ENCODE assay signal across 8 mouse cellular contexts in genomic region chr11:101070189-101070527, GRCm38 (mm10). TPM values are rescaled to one million over a fixed set of nuclear protein-coding genes. Genes with fewer than 3 reads are reported as not detected.
DNase-seq lines count a peak whose midpoint lies in the region; ATAC-seq and TF ChIP-seq lines count a peak whose summit lies in the region.

No protein-coding gene starts in this region.

- DNase-seq in heart, postnatal 4 days: no peak
- DNase-seq in Patski (ENCODE audit: low read depth, low spot score): no peak
- no peak for DNase-seq in midbrain, embryonic 10.5 days (ENCODE audit: low spot score)
- DNase-seq in left cerebral cortex, postnatal 25 days (ENCODE audit: low spot score in 2 of 2): no peak
- DNase-seq in layer of hippocampus, postnatal 25 days (ENCODE audit: extremely low spot score in 1 of 2, low spot score in 1 of 2): no peak
- DNase-seq in gastrocnemius, postnatal 4 days (ENCODE audit: low spot score in 2 of 2): no peak

- intact Hi-C loops in left cerebral cortex, postnatal 25 days (cut with DNase I): no loop called here

- CTCF ChIA-PET in Patski (lab: Charles Lee): interaction anchor here (0.7 to 1.4 kb wide), 3 partner anchors 87 to 106 kb away, joined by 3 to 4 read pairs (median 4); no protein-coding TSS in a partner anchor

- WGBS in heart, embryonic 15.5 days: under 1% methylated on average over 35 of the region's 36 CpGs
- under 1% methylated on average over 36 of the region's 36 CpGs for WGBS in hindbrain, embryonic 12.5 days
- WGBS in midbrain, embryonic 10.5 days: 1% methylated on average over 36 of the region's 36 CpGs

- peak; percentile 61 for ATAC-seq in heart, embryonic 15.5 days (replicated peaks; ENCODE audit: insufficient number of reproducible peaks, insufficient read depth, low FRiP score, low read depth)
- peak; percentile 24 for ATAC-seq in Patski
- ATAC-seq in hindbrain, embryonic 12.5 days (ENCODE audit: low FRiP score): peak; percentile 57

- H3K4me2 ChIP-seq in heart, embryonic 15.5 days: peak overlapping the region; percentile 93
- peak overlapping the region; percentile 98 for H3K4me2 ChIP-seq in hindbrain, embryonic 12.5 days (replicated peaks)

- peak overlapping the region; percentile 67 for H3K9ac ChIP-seq in heart, embryonic 15.5 days
- peak overlapping the region; percentile 87 for H3K9ac ChIP-seq in hindbrain, embryonic 12.5 days

- H3K27ac ChIP-seq in heart, embryonic 15.5 days: 0 out of 2 replicates have a peak overlapping the region, but pooled peaks have one; percentile 36
- H3K27ac ChIP-seq in hindbrain, embryonic 12.5 days: 0 out of 2 replicates have a peak overlapping the region, but pooled peaks have one; percentile 17
- peak overlapping the region; percentile 88 for H3K27ac ChIP-seq in midbrain, embryonic 10.5 days (replicated peaks)

- H3K9me3 ChIP-seq in heart, embryonic 15.5 days (replicated peaks): no peaks in the 10 kb centered on the region
- H3K9me3 ChIP-seq in hindbrain, embryonic 12.5 days (replicated peaks): no peaks in the 10 kb centered on the region
- H3K9me3 ChIP-seq in midbrain, embryonic 10.5 days (replicated peaks): no peaks in the 10 kb centered on the region

- TF ChIP-seq CTCF in Patski (IDR thresholded peaks at IDR 0.05): no peak

- H3K4me1 ChIP-seq in heart, embryonic 15.5 days (replicated peaks): peaks cover 31% of the 10 kb centered on the region
- H3K4me1 ChIP-seq in hindbrain, embryonic 12.5 days: peaks cover 12% of the 10 kb centered on the region
- H3K4me1 ChIP-seq in midbrain, embryonic 10.5 days: peaks cover 32% of the 10 kb centered on the region

- POLR2A ChIA-PET in Patski (lab: Charles Lee): interaction anchor here (1.8 to 2.9 kb wide), 3 partner anchors 11 to 103 kb away, joined by 4 to 13 read pairs (median 8); partner anchors contain the start of gene Coasy

- in situ Hi-C loops in Patski (cut with MboI; ENCODE audit: low pct_unique_long_range_greater_than_20kb): no loop called here

- no peaks in the 10 kb centered on the region for H3K36me3 ChIP-seq in heart, embryonic 15.5 days
- H3K36me3 ChIP-seq in hindbrain, embryonic 12.5 days: no peaks in the 10 kb centered on the region
- no peaks in the 10 kb centered on the region for H3K36me3 ChIP-seq in midbrain, embryonic 10.5 days

- H3K4me3 ChIP-seq in heart, embryonic 15.5 days: peak overlapping the region; percentile 66
- peak overlapping the region; percentile 80 for H3K4me3 ChIP-seq in hindbrain, embryonic 12.5 days
- H3K4me3 ChIP-seq in midbrain, embryonic 10.5 days: peak overlapping the region; percentile 75

- H3K27me3 ChIP-seq in heart, embryonic 15.5 days: no peaks in the 10 kb centered on the region
- no peaks in the 10 kb centered on the region for H3K27me3 ChIP-seq in Patski
- peaks cover 9% of the 10 kb centered on the region for H3K27me3 ChIP-seq in hindbrain, embryonic 12.5 days
- peaks cover 42% of the 10 kb centered on the region for H3K27me3 ChIP-seq in midbrain, embryonic 10.5 days (ENCODE audit: low read depth, poor library complexity, severe bottlenecking)

RNA-seq across cellular contexts. Expression of gene Naglu, which starts 0.3 kb away (rescaled TPM):
- 11.6 and 16.3 TPM in 2 replicates for polyA plus RNA-seq in heart, embryonic 15.5 days (2015; fragmentation: Nextera tagmentation; extraction: Ambion mirVana)
- 10 to 100 TPM in 1 of 2 experiments, 1 to 10 TPM in 1; 9.0 to 10.1 TPM for total RNA-seq in heart, postnatal 4 days (2021)
- 46.4 TPM for polyA plus RNA-seq in Patski (2021)
- 13.3 and 13.7 TPM in 2 replicates for polyA plus RNA-seq in hindbrain, embryonic 12.5 days (2016; fragmentation: Nextera tagmentation; extraction: Ambion mirVana)
- 10.0 and 11.6 TPM in 2 replicates for polyA plus RNA-seq in midbrain, embryonic 10.5 days (2016; fragmentation: Nextera tagmentation; extraction: Ambion mirVana)
- total RNA-seq in left cerebral cortex, postnatal 25 days (2021): 1 to 10 TPM; 7.6 to 8.3 TPM
- total RNA-seq in layer of hippocampus, postnatal 25 days (2021): 10 to 100 TPM in 1 of 2 experiments, 1 to 10 TPM in 1; 9.2 to 10.8 TPM
- 10 to 100 TPM; 11.4 to 12.8 TPM for total RNA-seq in gastrocnemius, postnatal 4 days (2021)

RNA-seq across cellular contexts. Expression of gene Hsd17b1, which starts 8.1 kb away (rescaled TPM):
- not detected in 2 replicates for polyA plus RNA-seq in heart, embryonic 15.5 days (2015; fragmentation: Nextera tagmentation; extraction: Ambion mirVana)
- not detected for total RNA-seq in heart, postnatal 4 days (2021)
- polyA plus RNA-seq in Patski (2021): 0.83 TPM
- polyA plus RNA-seq in hindbrain, embryonic 12.5 days (2016; fragmentation: Nextera tagmentation; extraction: Ambion mirVana): 0.23 and 0.26 TPM in 2 replicates
- 0.12 TPM in 1 of 2 replicates, not detected in the other for polyA plus RNA-seq in midbrain, embryonic 10.5 days (2016; fragmentation: Nextera tagmentation; extraction: Ambion mirVana)
- 1 to 10 TPM; 1.2 to 1.4 TPM for total RNA-seq in left cerebral cortex, postnatal 25 days (2021)
- total RNA-seq in layer of hippocampus, postnatal 25 days (2021): under 1 TPM; 0.63 to 0.94 TPM
- under 1 TPM; 0.20 to 0.21 TPM for total RNA-seq in gastrocnemius, postnatal 4 days (2021)

RNA-seq across cellular contexts. Expression of gene Coasy, which starts 12.2 kb away (rescaled TPM):
- polyA plus RNA-seq in heart, embryonic 15.5 days (2015; fragmentation: Nextera tagmentation; extraction: Ambion mirVana): 26.6 and 29.0 TPM in 2 replicates
- 10 to 100 TPM; 15.4 to 16.2 TPM for total RNA-seq in heart, postnatal 4 days (2021)
- polyA plus RNA-seq in Patski (2021): 45.7 TPM
- polyA plus RNA-seq in hindbrain, embryonic 12.5 days (2016; fragmentation: Nextera tagmentation; extraction: Ambion mirVana): 45.6 and 51.2 TPM in 2 replicates
- polyA plus RNA-seq in midbrain, embryonic 10.5 days (2016; fragmentation: Nextera tagmentation; extraction: Ambion mirVana): 57.5 TPM in 2 replicates
- 10 to 100 TPM; 26.0 to 28.5 TPM for total RNA-seq in left cerebral cortex, postnatal 25 days (2021)
- 10 to 100 TPM; 25.1 to 29.9 TPM for total RNA-seq in layer of hippocampus, postnatal 25 days (2021)
- 10 to 100 TPM; 15.1 to 17.8 TPM for total RNA-seq in gastrocnemius, postnatal 4 days (2021)

RNA-seq across cellular contexts. Expression of gene Mlx, which starts 16.9 kb away (rescaled TPM):
- 34.5 and 38.8 TPM in 2 replicates for polyA plus RNA-seq in heart, embryonic 15.5 days (2015; fragmentation: Nextera tagmentation; extraction: Ambion mirVana)
- total RNA-seq in heart, postnatal 4 days (2021): 10 to 100 TPM; 17.5 to 17.7 TPM
- 44.5 TPM for polyA plus RNA-seq in Patski (2021)
- polyA plus RNA-seq in hindbrain, embryonic 12.5 days (2016; fragmentation: Nextera tagmentation; extraction: Ambion mirVana): 62.1 and 62.4 TPM in 2 replicates
- 42.7 and 49.1 TPM in 2 replicates for polyA plus RNA-seq in midbrain, embryonic 10.5 days (2016; fragmentation: Nextera tagmentation; extraction: Ambion mirVana)
- total RNA-seq in left cerebral cortex, postnatal 25 days (2021): 10 to 100 TPM; 47.1 to 53.0 TPM
- 10 to 100 TPM; 45.1 to 45.6 TPM for total RNA-seq in layer of hippocampus, postnatal 25 days (2021)
- 10 to 100 TPM; 13.1 to 13.4 TPM for total RNA-seq in gastrocnemius, postnatal 4 days (2021)

RNA-seq across cellular contexts. Expression of gene Psmc3ip, which starts 25.1 kb away (rescaled TPM):
- 16.6 and 20.0 TPM in 2 replicates for polyA plus RNA-seq in heart, embryonic 15.5 days (2015; fragmentation: Nextera tagmentation; extraction: Ambion mirVana)
- 10 to 100 TPM; 11.7 to 13.6 TPM for total RNA-seq in heart, postnatal 4 days (2021)
- polyA plus RNA-seq in Patski (2021): 20.6 TPM
- 30.5 and 34.3 TPM in 2 replicates for polyA plus RNA-seq in hindbrain, embryonic 12.5 days (2016; fragmentation: Nextera tagmentation; extraction: Ambion mirVana)
- polyA plus RNA-seq in midbrain, embryonic 10.5 days (2016; fragmentation: Nextera tagmentation; extraction: Ambion mirVana): 74.3 and 77.3 TPM in 2 replicates
- 1 to 10 TPM; 3.6 to 3.9 TPM for total RNA-seq in left cerebral cortex, postnatal 25 days (2021)
- total RNA-seq in layer of hippocampus, postnatal 25 days (2021): 1 to 10 TPM; 3.3 to 4.4 TPM
- 1 to 10 TPM; 4.9 to 6.2 TPM for total RNA-seq in gastrocnemius, postnatal 4 days (2021)

Comparison
In these comparisons a context has a peak if more than half of its experiments do, and no peak if none do; other contexts are left out.
1. H3K27ac ChIP-seq: peak in every context shown above with its lines; median percentile 88 in midbrain, embryonic 10.5 days; 36 in heart, embryonic 15.5 days; 17 in hindbrain, embryonic 12.5 days.